Mouse (Mus musculus) spleen, adult 2 months (tissue): ENCODE results near the gene Itgb1bp1. TPM values are rescaled to one million over a fixed set of nuclear protein-coding genes. Genes with fewer than 3 reads are reported as not detected.

ENCODE experiments used
- DNase-seq, 2 experiments: peaks; one replicate each; pipeline versions ENCODE4 v3.0.0 to v3.0.0-alpha.2; 2012 to 2021; ENCODE audit warnings: low spot score in 2 of 2, low read depth in 1 of 2
- H3K27ac ChIP-seq: fragments of 200-500 bp; 2 replicates; pipeline ENCODE4 v1.5.1; 2012; ENCODE audit warnings: low read length, inconsistent platforms; ENCODE audit not compliant: insufficient read depth
- H3K27me3 ChIP-seq: fragments of 200-500 bp; 2 replicates; pipeline ENCODE4 v1.6.1; 2012; ENCODE audit warnings: mild to moderate bottlenecking, moderate library complexity, low read length, inconsistent platforms; ENCODE audit not compliant: control insufficient read depth, insufficient read depth
- H3K36me3 ChIP-seq: fragments of 200-500 bp; 2 replicates; pipeline ENCODE4 v1.6.1; 2012; ENCODE audit warnings: mild to moderate bottlenecking, low read length, inconsistent platforms; ENCODE audit not compliant: control insufficient read depth, insufficient read depth
- H3K4me1 ChIP-seq: fragments of 200-500 bp; 2 replicates; pipeline ENCODE4 v1.6.1; 2011; ENCODE audit warnings: inconsistent platforms; ENCODE audit not compliant: control insufficient read depth, insufficient read depth, insufficient read length
- H3K4me3 ChIP-seq: fragments of 200-500 bp; 2 replicates; pipeline ENCODE4 v1.5.1; 2011; ENCODE audit warnings: mild to moderate bottlenecking, inconsistent platforms; ENCODE audit not compliant: insufficient read depth, insufficient read length; ENCODE audit errors: extremely low read depth
- CTCF ChIP-seq: fragments of 200-500 bp; IDR thresholded peaks from 2 replicates; pipeline ENCODE4 v1.5.1; 2011; ENCODE audit warnings: mild to moderate bottlenecking, inconsistent platforms; ENCODE audit not compliant: insufficient read depth, insufficient read length, insufficient replicate concordance; ENCODE audit errors: extremely low read depth
- POLR2A ChIP-seq: fragments of 200-500 bp; IDR thresholded peaks from 2 replicates; pipeline ENCODE4 v1.6.1; 2011; ENCODE audit warnings: low read depth, low read length, inconsistent platforms
- WGBS: fragments of 180-500 bp; shearing (Covaris S2); methylation state at CpG from one replicate; pipeline ENCODE4 v1.1.7; 2018; 5-methylcytosine and 5-hydroxymethylcytosine counted together
- polyA plus RNA-seq: library from polyadenylated mRNA; depleted of rRNA; stranded (reverse); fragments of >200 nt; gene quantifications from 2 replicates; pipeline ENCODE4 v1.2.3, GENCODE M21; 2012; rRNA removed

Gene Itgb1bp1
- 7.1 and 7.4 TPM in 2 replicates for polyA plus RNA-seq

DNA sequence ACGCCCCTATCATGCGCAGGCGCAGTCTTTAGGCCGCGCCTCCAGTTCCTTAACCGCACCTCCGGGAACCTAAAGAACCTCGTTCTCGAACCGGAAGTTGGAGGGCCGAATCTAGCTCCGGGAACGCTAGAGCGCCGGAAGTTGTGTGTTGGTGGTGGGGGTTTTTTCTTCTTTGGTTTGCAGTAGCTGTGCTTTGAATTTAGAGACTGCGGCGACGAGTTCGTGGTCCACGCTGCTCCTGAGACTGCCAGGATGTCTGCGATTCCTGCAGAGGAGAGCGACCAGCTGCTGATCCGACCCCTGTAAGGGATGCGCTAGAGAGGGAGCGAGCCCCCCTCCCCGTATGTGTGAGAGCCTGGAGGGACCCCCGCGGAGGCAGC, at the start of gene Itgb1bp1:
Itgb1bp1 (minus strand) TSS at position 42 of the 380 bp plus-strand sequence.
- Histone ChIP-seq H3K36me3 (peaks cover 6% of the 10 kb centered on the region; the same call in 1 of the 2 replicates), H3K4me3 (peak within 1 kb of the TSS; percentile 82), H3K27me3 (no peaks in the 10 kb centered on the region), H3K27ac (peak within 1 kb of the TSS; percentile 96), H3K4me1 (no peaks in the 10 kb centered on the region; the same call in 1 of the 2 replicates)
- TF ChIP-seq CTCF = no peak
- TF ChIP-seq POLR2A = no peak; the same call in 1 of the 2 replicates
- DNase-seq = peak; percentile 93 to 94
- under 1% methylated on average over 28 of the region's 28 CpGs for WGBS

DNA sequence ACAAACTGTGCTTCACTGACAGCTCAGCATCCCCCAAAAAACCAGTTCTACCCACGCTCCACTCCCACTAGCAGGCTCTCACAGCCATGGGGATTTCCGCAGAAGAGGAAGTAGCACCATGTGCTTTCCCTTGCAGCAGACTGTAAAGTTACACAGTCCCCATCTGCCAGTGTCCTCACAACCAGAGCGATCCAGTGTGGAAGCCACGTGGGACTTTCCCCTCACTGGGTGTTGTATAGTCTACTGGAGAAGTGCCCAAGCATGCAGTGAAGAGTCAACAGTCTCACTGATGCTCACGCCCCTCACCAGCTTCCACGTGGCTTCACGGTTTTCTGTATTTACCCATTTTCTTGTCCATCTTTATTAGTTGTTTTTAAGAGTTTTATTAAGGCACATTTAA, 49.8 kb upstream of the Itgb1bp1 start:
- TF ChIP-seq CTCF = no peak
- no peak for TF ChIP-seq POLR2A
- Histone ChIP-seq H3K27ac (peak overlapping the region; percentile 45; the same call in 1 of the 2 replicates), H3K27me3 (no peaks in the 10 kb centered on the region), H3K4me1 (peaks cover 14% of the 10 kb centered on the region), H3K4me3 (no peak overlapping the region), H3K36me3 (peaks cover 24% of the 10 kb centered on the region)
- 22% methylated on average over 7 of the region's 7 CpGs for WGBS
- peak; percentile 74 for DNase-seq

- DNase-seq = no peak
- WGBS = 95% methylated on average over 5 of the region's 5 CpGs
- no peak overlapping the region for H3K4me3 ChIP-seq
- peaks cover 14% of the 10 kb centered on the region for H3K4me1 ChIP-seq
- TF ChIP-seq POLR2A (no peak), CTCF (no peak)
- H3K27me3 ChIP-seq = no peaks in the 10 kb centered on the region
- no peak overlapping the region for H3K27ac ChIP-seq
- H3K36me3 ChIP-seq = peaks cover 31% of the 10 kb centered on the region
Measured at GRCm38 (mm10) chr12:21333766-21334165, 47.7 kb upstream of the Itgb1bp1 start.

DNA sequence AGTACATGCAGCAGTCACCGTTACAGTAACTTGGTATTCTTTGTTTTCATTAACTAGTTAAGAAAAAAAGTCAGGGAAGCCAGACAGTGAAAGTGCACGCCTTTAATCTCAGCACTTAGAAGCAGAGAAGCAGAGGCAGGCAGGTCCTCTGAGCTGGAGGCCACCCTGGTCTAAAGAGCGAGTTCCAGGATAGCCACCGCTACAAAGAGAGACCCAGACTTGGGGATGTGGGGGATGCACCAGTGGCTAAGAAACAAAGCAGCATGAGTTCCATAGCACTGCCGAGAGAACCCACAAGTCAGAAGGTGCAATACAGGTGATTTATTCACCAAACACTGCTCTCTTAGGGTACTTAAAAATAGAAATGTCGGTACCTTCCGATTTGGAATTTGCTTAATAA, 46.9 kb upstream of the Itgb1bp1 start:
- no peak for DNase-seq
- Histone ChIP-seq H3K27me3 (no peaks in the 10 kb centered on the region), H3K4me1 (peaks cover 14% of the 10 kb centered on the region), H3K27ac (no peak overlapping the region), H3K36me3 (peaks cover 32% of the 10 kb centered on the region), H3K4me3 (no peak overlapping the region)
- TF ChIP-seq POLR2A (no peak), CTCF (no peak)
- 94% methylated on average over 7 of the region's 7 CpGs for WGBS

DNA sequence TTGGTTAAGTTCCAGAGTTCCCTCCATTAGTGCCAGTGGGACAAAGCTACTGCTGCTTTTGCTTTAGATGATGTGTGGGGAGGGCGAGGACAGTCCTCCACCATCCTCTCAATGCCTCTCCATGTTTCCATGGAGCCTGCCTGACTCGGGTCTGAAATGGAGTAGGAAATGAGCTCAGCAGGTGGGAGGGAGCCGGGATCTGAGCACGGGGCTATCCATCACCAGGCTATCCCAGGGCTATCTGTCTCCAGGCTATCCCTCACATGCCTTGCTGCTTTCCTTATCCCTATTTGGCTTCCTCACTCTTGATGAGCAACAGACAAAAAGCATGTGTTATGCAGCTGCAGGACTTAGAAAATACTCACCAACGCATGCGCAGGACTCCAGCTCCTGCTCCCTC, 45.6 kb upstream of the Itgb1bp1 start:
- no peak for DNase-seq
- 88% methylated on average over 6 of the region's 6 CpGs for WGBS
- no peaks in the 10 kb centered on the region for H3K27me3 ChIP-seq
- H3K36me3 ChIP-seq = peaks cover 35% of the 10 kb centered on the region
- H3K27ac ChIP-seq = no peak overlapping the region
- TF ChIP-seq CTCF = no peak
- TF ChIP-seq POLR2A = no peak
- H3K4me1 ChIP-seq = peaks cover 7% of the 10 kb centered on the region
- no peak overlapping the region for H3K4me3 ChIP-seq

GRCm38 (mm10) chr12:21330961-21331576, 45.0 kb upstream of the Itgb1bp1 start:
- peaks cover 36% of the 10 kb centered on the region for H3K36me3 ChIP-seq
- WGBS = 87% methylated on average over 10 of the region's 10 CpGs
- DNase-seq = no peak
- no peak overlapping the region for H3K27ac ChIP-seq
- peaks cover 3% of the 10 kb centered on the region; the same call in 1 of the 2 replicates for H3K4me1 ChIP-seq
- H3K27me3 ChIP-seq = no peaks in the 10 kb centered on the region
- H3K4me3 ChIP-seq = no peak overlapping the region
- TF ChIP-seq CTCF (no peak), POLR2A (no peak)

DNA sequence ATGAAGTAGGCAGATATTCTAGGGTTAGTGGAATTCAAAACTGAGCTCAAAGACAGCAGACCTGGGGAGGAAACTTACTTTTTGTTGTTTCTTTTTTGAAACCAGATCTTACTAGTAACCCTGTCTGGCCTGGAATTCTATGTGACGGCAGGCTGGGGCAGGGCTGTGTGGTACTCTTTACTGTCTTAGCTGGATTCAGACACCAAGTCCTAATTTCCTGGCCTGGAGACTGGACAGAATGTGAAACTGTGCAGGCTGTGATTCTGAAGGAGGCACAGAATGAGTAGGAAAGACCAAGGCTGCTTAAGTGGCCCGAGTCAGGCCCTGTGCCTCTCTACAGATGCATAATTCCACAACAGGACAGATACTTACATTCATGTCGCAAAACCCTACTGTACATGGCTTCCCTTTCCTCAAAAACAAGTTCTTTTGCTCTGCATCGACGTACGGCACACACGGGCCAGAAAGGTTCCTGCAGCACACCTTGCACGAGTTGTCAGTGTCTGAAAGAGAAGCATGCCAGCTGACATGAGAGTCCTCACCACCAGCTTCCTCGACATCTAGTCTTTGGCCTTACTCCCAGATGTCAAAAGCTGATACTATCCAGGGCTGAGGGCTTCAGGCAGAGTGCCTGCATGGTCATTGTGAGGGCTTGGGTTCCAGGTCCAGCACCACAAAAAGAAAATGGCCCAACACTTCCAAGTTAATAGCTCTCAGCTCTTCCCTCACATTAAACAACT, 43.7 kb upstream of the Itgb1bp1 start:
- Histone ChIP-seq H3K4me1 (no peaks in the 10 kb centered on the region), H3K36me3 (peaks cover 45% of the 10 kb centered on the region), H3K27me3 (no peaks in the 10 kb centered on the region), H3K27ac (no peak overlapping the region), H3K4me3 (no peak overlapping the region)
- WGBS = 88% methylated on average over 9 of the region's 9 CpGs
- DNase-seq = no peak
- TF ChIP-seq CTCF = no peak
- no peak for TF ChIP-seq POLR2A
